Mouse (Mus musculus): ENCODE measurements around the gene Socs7.

DNA sequence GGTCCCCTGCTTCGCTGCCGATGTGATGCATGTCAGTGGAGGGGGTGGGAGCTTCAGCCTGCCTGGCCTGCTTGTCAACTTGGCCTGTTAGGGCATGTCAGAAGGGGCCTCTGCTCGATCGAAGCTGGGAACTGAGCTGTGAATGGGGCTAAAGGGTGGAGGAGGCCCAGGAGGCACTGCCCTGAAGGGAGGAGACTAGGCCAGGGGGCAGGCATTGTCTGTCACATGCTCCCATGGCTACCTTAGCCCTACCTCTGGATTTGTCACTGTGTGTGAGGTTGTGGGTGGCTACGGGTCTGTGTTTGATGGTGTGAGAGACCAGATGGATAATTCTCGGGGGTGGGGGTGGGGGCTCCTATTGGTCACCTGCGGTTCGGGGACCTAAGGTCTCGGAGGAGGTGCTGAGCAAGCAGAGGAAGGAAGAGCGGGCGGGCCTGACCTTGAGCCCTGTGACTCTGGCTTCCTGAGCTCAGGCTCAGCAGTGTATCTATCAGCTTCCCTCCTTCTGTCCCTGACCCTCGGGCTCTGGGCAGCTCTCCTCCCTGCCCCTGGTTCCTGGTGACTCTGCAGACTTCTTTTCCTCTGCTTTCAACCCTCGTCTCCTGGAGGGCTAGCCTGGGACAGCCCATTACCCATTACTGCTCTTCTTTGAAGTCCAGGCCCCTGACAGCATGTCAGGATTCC is 73.6 kb downstream of the Socs7 start:
- no peak for TF ChIP-seq CTCF (IDR thresholded peaks at IDR 0.05; ENCODE audit: extremely low read depth, insufficient read depth, low read length)
- no peak for TF ChIP-seq POLR2A (IDR thresholded peaks at IDR 0.05; ENCODE audit: extremely low read depth, insufficient read depth, low read length)

All from cortical plate, adult 2 months (tissue).